ENCODE assay signal across 10 mouse cellular contexts in the genomic region with DNA sequence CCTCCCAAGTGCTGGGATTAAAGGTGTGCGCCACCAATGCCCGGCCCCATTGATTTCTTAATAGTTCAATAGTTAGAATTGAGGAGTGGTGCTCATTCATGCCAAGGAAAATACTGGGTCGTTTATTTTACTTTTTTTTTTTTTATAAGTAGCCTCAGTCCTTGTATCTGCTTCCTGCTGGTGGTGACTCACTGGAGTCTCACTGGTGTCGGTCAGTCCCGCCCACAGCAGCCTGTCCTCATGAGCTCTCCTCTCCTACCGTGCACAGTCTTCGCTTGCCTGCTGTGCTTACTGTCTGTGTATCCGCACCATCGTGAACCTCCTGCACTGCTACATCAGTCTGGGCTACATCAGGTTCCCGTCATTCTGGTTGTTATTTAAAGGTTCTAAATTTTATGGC. TPM values are rescaled to one million over a fixed set of nuclear protein-coding genes. Genes with fewer than 3 reads are reported as not detected.
DNase-seq lines count a peak whose midpoint lies in the region; ATAC-seq and TF ChIP-seq lines count a peak whose summit lies in the region.
"Had no signal": no experiment of that assay in that cellular context is flagged by ENCODE, and none has a peak within 500 bp of the region (broad histone marks: within the 10 kb centered on the region; RNA-seq: fewer than 3 reads in every experiment).

No protein-coding gene starts in this region.

- H3K36me3 ChIP-seq in intestine, postnatal 0 days (ENCODE audit: control insufficient read depth, insufficient read depth) = peaks cover 71% of the 10 kb centered on the region

- no peaks in the 10 kb centered on the region for H3K27me3 ChIP-seq in intestine, postnatal 0 days (replicated peaks; ENCODE audit: control insufficient read depth, insufficient read depth, low read length)
- H3K27me3 ChIP-seq: embryonic facial prominence, embryonic 12.5 days; hindbrain, embryonic 13.5 days had no signal

- no peak overlapping the region for H3K4me2 ChIP-seq in intestine, postnatal 0 days (replicated peaks; ENCODE audit: low read depth)
- H3K4me2 ChIP-seq: embryonic facial prominence, embryonic 12.5 days; hindbrain, embryonic 13.5 days had no signal

- DNase-seq in adrenal gland, adult (ENCODE audit: inconsistent age in 2 of 2, low spot score in 1 of 2) = peak; percentile 81 to 87
- no peak for DNase-seq in adrenal gland, postnatal 4 days (ENCODE audit: low spot score in 2 of 2)
- DNase-seq in lung, adult 18-20 months = peak; percentile 40 to 42
- no peak for DNase-seq in lung, postnatal 4 days
- DNase-seq in yolk sac, embryonic 10.5 days (ENCODE audit: low spot score) = no peak
- no peak for DNase-seq in embryo, embryonic 9.5 days (ENCODE audit: extremely low spot score)

- TF ChIP-seq POLR2A in bone marrow macrophage, adult 2 months (IDR thresholded peaks at IDR 0.05; ENCODE audit: borderline replicate concordance, low read depth, low read length) = no peak

- H3K4me3 ChIP-seq in bone marrow macrophage, adult 2 months (ENCODE audit: insufficient read depth, low read length) = no peak overlapping the region
- H3K4me3 ChIP-seq in intestine, postnatal 0 days (ENCODE audit: low read depth, low read length) = no peak overlapping the region
- H3K4me3 ChIP-seq: embryonic facial prominence, embryonic 12.5 days; hindbrain, embryonic 13.5 days had no signal

- no peaks in the 10 kb centered on the region for H3K9me3 ChIP-seq in intestine, postnatal 0 days (ENCODE audit: control insufficient read depth)
- H3K9me3 ChIP-seq: embryonic facial prominence, embryonic 12.5 days; hindbrain, embryonic 13.5 days had no signal

- 55% methylated on average over 10 of the region's 10 CpGs for WGBS in intestine, postnatal 0 days

- TF ChIP-seq CTCF in bone marrow macrophage, adult 2 months (IDR thresholded peaks at IDR 0.05; ENCODE audit: low read depth, low read length) = no peak
- no peak for TF ChIP-seq CTCF in intestine, postnatal 0 days (IDR thresholded peaks at IDR 0.05; ENCODE audit: low read depth)

- peak; percentile 78 for ATAC-seq in intestine, postnatal 0 days

- H3K4me1 ChIP-seq in bone marrow macrophage, adult 2 months (ENCODE audit: control insufficient read depth, insufficient read depth, low read length) = peaks cover 30% of the 10 kb centered on the region
- H3K4me1 ChIP-seq in intestine, postnatal 0 days (replicated peaks; ENCODE audit: control insufficient read depth, insufficient read depth, low read length) = no peaks in the 10 kb centered on the region
- H3K4me1 ChIP-seq: embryonic facial prominence, embryonic 12.5 days had no signal

- no peak overlapping the region for H3K9ac ChIP-seq in intestine, postnatal 0 days (ENCODE audit: low read depth, low read length)
- H3K9ac ChIP-seq: embryonic facial prominence, embryonic 12.5 days; hindbrain, embryonic 13.5 days had no signal

- H3K27ac ChIP-seq in bone marrow macrophage, adult 2 months (ENCODE audit: insufficient read depth, low read depth, low read length) = peak overlapping the region; percentile 2; the same call in 1 of the 2 replicates
- H3K27ac ChIP-seq in intestine, postnatal 0 days (ENCODE audit: low read depth, low read length) = peak overlapping the region; percentile 17; the same call in 1 of the 2 replicates
- H3K27ac ChIP-seq: embryonic facial prominence, embryonic 12.5 days; hindbrain, embryonic 13.5 days had no signal

RNA-seq across cellular contexts. Expression of a gene that starts 46.5 kb away (rescaled TPM):
- total RNA-seq in adrenal gland, postnatal 4 days (2021) = 10 to 100 TPM; 80.8 to 88.5 TPM
- 51.6 and 54.1 TPM in 2 replicates for polyA plus RNA-seq in bone marrow macrophage, adult 2 months (2012; ENCODE audit: insufficient read depth, insufficient read length, missing spikeins)
- 32.5 and 35.8 TPM in 2 replicates for polyA plus RNA-seq in intestine, postnatal 0 days (2015; fragmentation: Nextera tagmentation; extraction: Ambion mirVana)

Comparison
In these comparisons a context has a peak if more than half of its experiments do, and no peak if none do; other contexts are left out.
1. DNase-seq: peak in adrenal gland, adult (2 of 2) and lung, adult 18-20 months (2 of 2); none in adrenal gland, postnatal 4 days (0 of 2), lung, postnatal 4 days (0 of 2), yolk sac, embryonic 10.5 days (single experiment) and embryo, embryonic 9.5 days (single experiment).